Mouse (Mus musculus) liver, embryonic 13.5 days (tissue): ENCODE data around the gene Cpt1b. TPM values are rescaled to one million over a fixed set of nuclear protein-coding genes. Genes with fewer than 3 reads are reported as not detected.

Source experiments
- ATAC-seq: fragments of 200-750 bp; cut with Nextera tagmentation; 2 replicates; pipeline ENCODE4 v1.8.0; 2017; ENCODE audit warnings: low read depth, mild to moderate bottlenecking, moderate number of reproducible peaks, moderate library complexity
- DNase-seq: peaks from one replicate; pipeline ENCODE4 v3.0.0; 2022
- H3K27ac ChIP-seq: fragments of 300-500 bp; sonication (generic); 2 replicates; pipeline ENCODE4 v1.5.1; 2015; ENCODE audit warnings: moderate library complexity, mild to moderate bottlenecking, inconsistent platforms
- H3K27me3 ChIP-seq: fragments of 300-500 bp; sonication (generic); 2 replicates; pipeline ENCODE4 v1.6.1; 2015; ENCODE audit warnings: mild to moderate bottlenecking, inconsistent platforms
- H3K36me3 ChIP-seq: fragments of 300-500 bp; sonication (generic); 2 replicates; pipeline ENCODE4 v1.6.1; 2015; ENCODE audit warnings: mild to moderate bottlenecking, inconsistent platforms
- H3K4me1 ChIP-seq: fragments of 300-500 bp; sonication (generic); replicated peaks from 2 replicates; pipeline ENCODE4 v1.6.1; 2015; ENCODE audit warnings: inconsistent platforms
- H3K4me2 ChIP-seq: fragments of 300-500 bp; sonication (generic); 2 replicates; pipeline ENCODE4 v1.6.1; 2015; ENCODE audit warnings: inconsistent platforms, mild to moderate bottlenecking, moderate library complexity
- H3K4me3 ChIP-seq: fragments of 300-500 bp; sonication (generic); replicated peaks from 2 replicates; pipeline ENCODE4 v1.5.1; 2015; ENCODE audit warnings: mild to moderate bottlenecking, inconsistent platforms
- H3K9ac ChIP-seq: fragments of 300-500 bp; sonication (generic); 2 replicates; pipeline ENCODE4 v1.6.1; 2015; ENCODE audit warnings: mild to moderate bottlenecking, inconsistent platforms
- H3K9me3 ChIP-seq: fragments of 300-500 bp; sonication (generic); replicated peaks from 2 replicates; pipeline ENCODE4 v1.6.1; 2016; ENCODE audit warnings: inconsistent platforms
- WGBS: fragments of 180-500 bp; shearing (Covaris S2); methylation state at CpG from one replicate; pipeline ENCODE4 v1.1.7; 2015; ENCODE audit not compliant: insufficient replicate concordance; 5-methylcytosine and 5-hydroxymethylcytosine counted together
- polyA plus RNA-seq: library from polyadenylated mRNA; unstranded; fragments of >200 nt; fragmentation: Nextera tagmentation; extraction: Ambion mirVana; gene quantifications from 2 replicates; pipeline ENCODE4 v1.2.1, GENCODE M21; 2015

Gene Cpt1b
- polyA plus RNA-seq, 1 experiment from 2014 or later, result 1.9 TPM

DNA sequence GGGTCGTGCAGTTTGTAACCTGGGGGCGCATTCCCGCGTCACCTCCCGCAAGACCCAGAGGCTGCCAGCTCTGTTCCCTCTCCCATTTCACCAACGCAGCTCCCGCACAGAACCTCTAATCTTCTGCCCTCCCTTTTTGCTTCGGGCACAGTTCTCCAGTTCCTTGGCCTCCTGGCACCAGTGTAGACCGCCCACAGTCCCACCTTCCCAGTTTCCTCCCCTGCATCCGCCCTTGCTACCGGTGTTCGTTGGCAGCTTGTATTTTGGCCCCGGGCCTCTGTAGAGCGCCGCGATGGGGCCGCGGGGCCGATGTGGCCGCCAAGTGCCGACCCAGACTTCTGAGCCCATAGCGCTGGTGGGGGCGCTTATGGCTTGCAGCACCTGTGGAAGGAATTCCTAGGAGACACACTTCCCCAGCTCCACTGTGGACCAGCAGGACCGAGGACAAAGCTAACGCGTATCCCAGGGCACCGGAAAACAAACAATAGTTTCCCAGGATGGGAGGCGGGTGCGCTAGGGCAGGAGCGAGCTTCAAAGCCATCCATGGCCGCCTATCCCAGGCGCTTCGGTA lies 46.7 kb downstream of the Cpt1b start, which contains the start of gene Odf3b:
TSS of gene Odf3b (minus strand) at position 452 of the 571 bp plus-strand sequence.
- WGBS, result 2% methylated on average over 32 of the region's 33 CpGs
- Histone ChIP-seq H3K27me3 (peaks cover 43% of the 10 kb centered on the region), H3K4me1 (peaks cover 36% of the 10 kb centered on the region), H3K9ac (peak within 1 kb of the TSS; percentile 47), H3K4me3 (peak within 1 kb of the TSS; percentile 50), H3K4me2 (peak within 1 kb of the TSS; percentile 69), H3K27ac (no peak within 1 kb of the TSS), H3K9me3 (no peaks in the 10 kb centered on the region), H3K36me3 (no peaks in the 10 kb centered on the region)
- ATAC-seq, result no peak; the same call in 1 of the 2 replicates
- DNase-seq, result no peak

GRCm38 (mm10) chr15:89377938-89378828 lies 47.5 kb downstream of the Cpt1b start:
- H3K4me1 ChIP-seq, result peaks cover 40% of the 10 kb centered on the region
- 20% methylated on average over 46 of the region's 46 CpGs for WGBS
- H3K4me3 ChIP-seq, result peak overlapping the region; percentile 50
- ATAC-seq (no peak), DNase-seq (no peak)
- no peaks in the 10 kb centered on the region for H3K9me3 ChIP-seq
- peaks cover 40% of the 10 kb centered on the region for H3K27me3 ChIP-seq
- peak overlapping the region; percentile 47 for H3K9ac ChIP-seq
- no peaks in the 10 kb centered on the region for H3K36me3 ChIP-seq
- H3K4me2 ChIP-seq, result peak overlapping the region; percentile 69
- no peak overlapping the region for H3K27ac ChIP-seq

GRCm38 (mm10) chr15:89377362-89377761 lies 48.3 kb downstream of the Cpt1b start:
- Histone ChIP-seq H3K36me3 (peaks cover 6% of the 10 kb centered on the region), H3K4me2 (peak overlapping the region; percentile 69), H3K9me3 (no peaks in the 10 kb centered on the region), H3K27ac (no peak overlapping the region), H3K4me3 (no peak overlapping the region), H3K4me1 (peaks cover 49% of the 10 kb centered on the region), H3K27me3 (peaks cover 40% of the 10 kb centered on the region), H3K9ac (no peak overlapping the region)
- DNase-seq (no peak), ATAC-seq (no peak)
- WGBS, result 8% methylated on average over 18 of the region's 18 CpGs

DNA sequence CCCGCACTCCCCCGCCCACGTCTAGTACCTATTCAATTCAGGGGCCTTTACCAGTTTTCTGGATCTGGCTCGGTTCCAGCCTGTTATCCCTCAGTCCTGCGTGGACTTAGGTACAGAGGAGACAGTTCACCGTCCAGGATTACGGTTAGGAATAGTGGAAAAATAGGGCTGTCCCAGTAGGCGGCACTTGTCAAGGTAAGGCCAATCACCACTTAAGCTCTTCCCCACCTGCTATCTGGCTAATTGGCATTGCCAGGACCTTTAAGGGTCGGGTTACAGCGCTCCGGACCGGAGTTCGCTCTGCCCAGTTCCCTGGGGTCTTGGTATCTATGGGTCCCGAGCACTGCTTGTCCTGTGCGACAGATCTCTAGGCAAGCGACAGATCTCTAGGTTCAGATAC lies 48.7 kb downstream of the Cpt1b start, which contains the start of gene Tymp:
TSS of gene Tymp (minus strand) at position 83 of the 400 bp plus-strand sequence.
- Histone ChIP-seq H3K4me2 (peak within 1 kb of the TSS; percentile 69), H3K27me3 (peaks cover 40% of the 10 kb centered on the region), H3K9ac (no peak within 1 kb of the TSS), H3K4me3 (no peak within 1 kb of the TSS), H3K4me1 (peaks cover 53% of the 10 kb centered on the region), H3K27ac (no peak within 1 kb of the TSS), H3K36me3 (peaks cover 10% of the 10 kb centered on the region), H3K9me3 (no peaks in the 10 kb centered on the region)
- DNase-seq (no peak), ATAC-seq (no peak)
- WGBS, result 43% methylated on average over 16 of the region's 16 CpGs

DNA sequence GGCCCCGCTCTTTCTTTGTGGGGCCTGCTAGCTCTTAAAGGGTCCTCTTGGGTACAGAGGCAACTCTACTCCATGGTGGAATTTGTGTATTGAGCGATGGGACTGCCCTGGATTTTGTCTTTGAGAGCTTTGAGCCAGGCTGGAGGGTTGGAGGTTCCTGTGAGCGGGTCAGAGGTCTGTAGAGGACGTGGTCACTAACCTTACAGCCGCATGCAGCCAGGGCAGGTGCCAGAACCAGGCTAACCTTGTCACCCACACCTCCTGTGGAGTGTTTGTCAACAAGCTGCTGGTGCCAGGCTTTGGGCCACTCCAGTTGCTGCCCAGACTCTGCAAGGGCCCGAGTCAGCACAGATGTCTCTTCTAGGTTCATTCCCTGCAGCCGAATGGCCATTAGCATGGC lies 49.6 kb downstream of the Cpt1b start:
- ATAC-seq (no peak), DNase-seq (no peak)
- H3K27ac ChIP-seq, result no peak overlapping the region
- peaks cover 40% of the 10 kb centered on the region for H3K27me3 ChIP-seq
- no peak overlapping the region for H3K4me2 ChIP-seq
- no peak overlapping the region for H3K4me3 ChIP-seq
- H3K9me3 ChIP-seq, result no peaks in the 10 kb centered on the region
- peaks cover 58% of the 10 kb centered on the region for H3K4me1 ChIP-seq
- no peak overlapping the region for H3K9ac ChIP-seq
- 68% methylated on average over 7 of the region's 7 CpGs for WGBS
- peaks cover 19% of the 10 kb centered on the region for H3K36me3 ChIP-seq

DNA sequence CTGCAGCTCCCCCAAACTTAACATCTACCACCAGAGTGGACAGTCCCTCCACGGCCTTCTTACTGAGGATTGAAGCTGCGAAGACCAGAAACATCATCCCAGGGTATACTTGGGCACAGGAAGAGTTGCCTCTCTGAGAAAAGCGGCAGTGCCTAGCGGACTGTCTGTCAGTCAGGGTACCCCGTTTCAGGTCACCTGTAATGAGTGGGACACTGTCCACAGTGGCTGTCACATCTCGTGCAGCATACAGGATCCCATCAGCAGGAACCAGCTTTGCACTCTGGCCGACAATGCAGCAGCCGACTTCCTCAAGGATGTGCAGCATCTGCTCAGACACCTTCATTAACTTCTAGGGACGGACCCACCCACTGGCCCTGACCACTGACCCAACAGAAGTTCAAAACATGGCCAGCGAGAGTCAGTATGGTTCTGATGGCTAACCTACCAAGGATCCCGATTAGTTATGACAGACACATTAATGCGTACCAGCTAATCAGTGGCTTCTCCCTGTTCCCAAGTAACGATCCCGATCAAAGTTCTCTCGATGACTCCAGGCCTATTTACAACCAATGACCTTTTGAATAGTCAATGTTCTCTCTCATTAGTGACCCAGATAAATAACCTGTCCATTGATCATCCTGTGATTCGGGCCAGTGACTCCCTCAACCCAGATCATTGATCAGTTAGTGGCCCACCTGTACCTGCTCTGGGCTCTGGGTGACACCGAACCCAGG lies 50.7 kb downstream of the Cpt1b start:
- Histone ChIP-seq H3K27ac (no peak overlapping the region), H3K9ac (no peak overlapping the region), H3K4me3 (no peak overlapping the region), H3K9me3 (no peaks in the 10 kb centered on the region), H3K27me3 (peaks cover 40% of the 10 kb centered on the region), H3K36me3 (peaks cover 29% of the 10 kb centered on the region), H3K4me1 (peaks cover 66% of the 10 kb centered on the region), H3K4me2 (no peak overlapping the region; the same call in 1 of the 2 replicates)
- ATAC-seq, result no peak
- 81% methylated on average over 17 of the region's 17 CpGs for WGBS
- no peak for DNase-seq

- ATAC-seq, result peak; percentile 1
- H3K36me3 ChIP-seq, result peaks cover 36% of the 10 kb centered on the region
- peak overlapping the region; percentile 87; the same call in 1 of the 2 replicates for H3K27ac ChIP-seq
- 52% methylated on average over 9 of the region's 9 CpGs for WGBS
- peak overlapping the region; percentile 85 for H3K9ac ChIP-seq
- H3K9me3 ChIP-seq, result no peaks in the 10 kb centered on the region
- H3K27me3 ChIP-seq, result peaks cover 36% of the 10 kb centered on the region
- H3K4me1 ChIP-seq, result peaks cover 62% of the 10 kb centered on the region
- H3K4me3 ChIP-seq, result peak overlapping the region; percentile 71
- H3K4me2 ChIP-seq, result peak overlapping the region; percentile 98
- DNase-seq, result no peak
These were observed 51.3 kb downstream of the Cpt1b start for GRCm38 (mm10) chr15:89374340-89374739.

DNA sequence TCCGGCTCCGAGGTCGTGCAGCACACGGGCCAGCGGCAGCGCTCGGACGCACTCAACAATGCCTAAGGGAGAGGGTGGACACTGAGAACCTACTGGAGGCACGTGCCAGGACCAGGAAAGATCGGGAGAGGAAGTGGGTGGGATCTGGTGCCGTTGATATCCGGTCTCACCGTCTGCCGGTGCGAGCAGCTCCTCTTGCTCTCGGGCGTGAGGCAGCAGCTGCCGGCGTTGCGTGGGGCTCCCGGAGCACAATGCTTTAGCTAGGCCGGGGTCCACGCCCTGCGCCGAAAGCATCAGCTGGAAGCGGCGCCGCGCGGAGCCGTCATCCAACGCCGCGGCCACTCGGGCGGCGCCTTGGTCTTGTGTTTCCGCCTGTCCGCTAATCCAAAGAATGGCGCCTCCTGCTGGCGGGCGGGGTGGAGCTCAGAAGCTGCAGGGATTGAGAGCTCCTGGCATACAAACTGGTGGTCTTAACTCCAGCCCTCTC lies 51.9 kb downstream of the Cpt1b start, which contains the start of gene Sco2:
TSS of gene Sco2 (minus strand) at position 85 of the 487 bp plus-strand sequence.
- Histone ChIP-seq H3K9me3 (no peaks in the 10 kb centered on the region), H3K36me3 (peaks cover 41% of the 10 kb centered on the region), H3K9ac (peak within 1 kb of the TSS; percentile 85), H3K27ac (peak within 1 kb of the TSS; percentile 87), H3K27me3 (peaks cover 30% of the 10 kb centered on the region), H3K4me2 (peak within 1 kb of the TSS; percentile 98), H3K4me3 (peak within 1 kb of the TSS; percentile 71), H3K4me1 (peaks cover 57% of the 10 kb centered on the region)
- peak; percentile 72 for ATAC-seq
- peak; percentile 83 for DNase-seq
- under 1% methylated on average over 42 of the region's 42 CpGs for WGBS

DNA sequence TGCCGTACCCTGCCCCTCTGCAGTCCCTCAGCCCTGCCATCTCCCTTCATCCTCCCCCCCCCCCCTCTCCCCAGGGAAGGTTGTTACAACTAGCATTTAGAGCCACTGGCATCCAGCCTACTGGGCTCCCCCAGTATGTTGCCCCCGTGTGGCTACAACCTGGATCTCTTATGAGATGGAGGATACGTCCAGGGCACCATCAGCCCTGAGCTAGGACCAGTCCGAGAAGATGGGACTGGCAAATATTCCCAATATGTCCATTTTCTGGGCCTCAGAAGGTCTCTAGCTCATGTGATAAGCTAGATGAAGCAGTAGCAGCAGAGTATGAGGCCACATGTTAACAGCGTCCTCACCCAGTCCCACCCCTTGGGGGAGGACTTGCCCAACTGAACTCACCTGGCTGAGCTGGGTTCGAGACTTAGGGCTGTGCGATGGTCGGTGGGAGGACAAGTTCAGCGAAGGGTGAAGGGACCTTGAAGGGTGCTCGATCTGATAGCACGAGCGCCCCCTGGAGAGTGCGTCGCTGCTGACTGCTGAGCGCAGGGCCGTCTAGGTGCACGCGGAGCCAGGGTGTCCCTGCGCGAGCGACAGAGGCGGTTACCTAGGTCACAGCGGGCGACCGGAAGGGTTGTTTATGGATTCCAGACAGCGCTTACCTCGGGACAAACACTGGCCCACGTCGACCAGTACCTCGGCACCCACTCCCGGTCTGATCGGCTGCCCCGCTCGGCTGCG lies 52.5 kb downstream of the Cpt1b start:
- peaks cover 51% of the 10 kb centered on the region for H3K4me1 ChIP-seq
- ATAC-seq, result peak; percentile 82
- H3K9ac ChIP-seq, result peak overlapping the region; percentile 85
- peak overlapping the region; percentile 87 for H3K27ac ChIP-seq
- peak overlapping the region; percentile 98 for H3K4me2 ChIP-seq
- peak overlapping the region; percentile 71 for H3K4me3 ChIP-seq
- peaks cover 47% of the 10 kb centered on the region for H3K36me3 ChIP-seq
- H3K27me3 ChIP-seq, result peaks cover 24% of the 10 kb centered on the region
- 1% methylated on average over 35 of the region's 35 CpGs for WGBS
- no peaks in the 10 kb centered on the region for H3K9me3 ChIP-seq
- peak; percentile 81 for DNase-seq

- Histone ChIP-seq H3K9ac (peak overlapping the region; percentile 85), H3K27me3 (peaks cover 17% of the 10 kb centered on the region), H3K9me3 (no peaks in the 10 kb centered on the region), H3K4me3 (peak overlapping the region; percentile 71), H3K36me3 (peaks cover 54% of the 10 kb centered on the region), H3K27ac (peak overlapping the region; percentile 87), H3K4me1 (peaks cover 44% of the 10 kb centered on the region), H3K4me2 (peak overlapping the region; percentile 98)
- 80% methylated on average over 7 of the region's 7 CpGs for WGBS
- no peak for ATAC-seq
- no peak for DNase-seq
These were observed 53.1 kb downstream of the Cpt1b start for GRCm38 (mm10) chr15:89372536-89372935.
